Mouse (Mus musculus) hindbrain, embryonic 15.5 days (tissue): ENCODE results near the gene Srek1ip1. TPM values are rescaled to one million over a fixed set of nuclear protein-coding genes. Genes with fewer than 3 reads are reported as not detected.

ENCODE experiments used
- ATAC-seq: fragments of 200-750 bp; cut with Nextera tagmentation; 2 replicates; pipeline ENCODE4 v1.8.0; 2017; ENCODE audit warnings: low read depth, moderate number of reproducible peaks, moderate TSS enrichment; ENCODE audit not compliant: low FRiP score
- H3K27ac ChIP-seq: fragments of 300-500 bp; sonication (generic); replicated peaks from 2 replicates; pipeline ENCODE4 v1.5.1; 2015; ENCODE audit warnings: mild to moderate bottlenecking, inconsistent platforms
- H3K27me3 ChIP-seq: fragments of 300-500 bp; sonication (generic); 2 replicates; pipeline ENCODE4 v1.6.1; 2015; ENCODE audit warnings: control low read depth, inconsistent platforms
- H3K36me3 ChIP-seq: fragments of 300-500 bp; sonication (generic); 2 replicates; pipeline ENCODE4 v1.6.1; 2015; ENCODE audit warnings: control low read depth, inconsistent platforms
- H3K4me1 ChIP-seq: fragments of 300-500 bp; sonication (generic); replicated peaks from 2 replicates; pipeline ENCODE4 v1.6.1; 2015; ENCODE audit warnings: control low read depth, inconsistent platforms
- H3K4me2 ChIP-seq: fragments of 300-500 bp; sonication (generic); 2 replicates; pipeline ENCODE4 v1.6.1; 2015; ENCODE audit warnings: moderate library complexity, mild to moderate bottlenecking, inconsistent platforms
- H3K4me3 ChIP-seq: fragments of 300-500 bp; sonication (generic); 2 replicates; pipeline ENCODE4 v1.5.1; 2015; ENCODE audit warnings: mild to moderate bottlenecking, inconsistent platforms
- H3K9ac ChIP-seq: fragments of 300-500 bp; sonication (generic); 2 replicates; pipeline ENCODE4 v1.6.1; 2015; ENCODE audit warnings: inconsistent platforms
- H3K9me3 ChIP-seq: fragments of 300-500 bp; sonication (generic); 2 replicates; pipeline ENCODE4 v1.6.1; 2016; ENCODE audit warnings: control low read depth, inconsistent platforms
- WGBS: fragments of 180-500 bp; shearing (Covaris S2); methylation state at CpG from one replicate; pipeline ENCODE4 v1.1.7; 2015; 5-methylcytosine and 5-hydroxymethylcytosine counted together
- polyA plus RNA-seq: library from polyadenylated mRNA; unstranded; fragments of >200 nt; fragmentation: Nextera tagmentation; extraction: Ambion mirVana; gene quantifications from 2 replicates; pipeline ENCODE4 v1.2.1, GENCODE M21; 2015

Gene Srek1ip1
- polyA plus RNA-seq, 1 experiment from 2014 or later = 15.9 TPM

DNA sequence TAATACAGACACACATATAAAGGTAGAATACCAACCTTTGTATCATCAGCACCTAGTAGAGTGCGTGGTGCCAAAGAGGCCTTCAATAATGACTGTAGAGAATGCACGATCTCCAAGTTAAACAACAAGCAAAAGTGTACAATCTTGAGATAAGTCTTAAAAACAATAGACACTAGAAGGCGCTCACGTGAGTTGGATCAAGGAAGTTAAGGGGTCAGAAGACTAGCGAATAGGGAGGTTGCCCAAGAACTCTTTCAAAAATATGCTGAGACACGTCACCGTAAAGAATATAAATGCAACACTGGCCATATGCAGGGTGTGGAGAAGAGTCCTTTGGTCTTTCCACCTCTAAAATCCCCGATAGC lies 24.0 kb downstream of the Srek1ip1 start:
- peak overlapping the region; percentile 90 for H3K27ac ChIP-seq
- 8% methylated on average over 8 of the region's 8 CpGs for WGBS
- ATAC-seq = no peak; the same call in 1 of the 2 replicates

GRCm38 (mm10) chr13:104816635-104817571 lies 24.6 kb downstream of the Srek1ip1 start, which contains the start of gene Cwc27:
Gene Cwc27 (minus strand): TSS chr13:104817142.
- Histone ChIP-seq H3K4me3 (peak within 1 kb of the TSS; percentile 66), H3K27me3 (no peaks in the 10 kb centered on the region), H3K9ac (peak within 1 kb of the TSS; percentile 81), H3K4me2 (peak within 1 kb of the TSS; percentile 78), H3K4me1 (peaks cover 25% of the 10 kb centered on the region), H3K9me3 (no peaks in the 10 kb centered on the region), H3K36me3 (no peaks in the 10 kb centered on the region), H3K27ac (peak within 1 kb of the TSS; percentile 90)
- under 1% methylated on average over 50 of the region's 50 CpGs for WGBS
- peak; percentile 96 for ATAC-seq

More for the DNA sequence above, 24.0 kb downstream of the Srek1ip1 start:
- H3K9ac ChIP-seq = peak overlapping the region; percentile 81
- H3K4me2 ChIP-seq = peak overlapping the region; percentile 78
- no peaks in the 10 kb centered on the region for H3K9me3 ChIP-seq
- H3K4me3 ChIP-seq = peak overlapping the region; percentile 66
- peaks cover 25% of the 10 kb centered on the region for H3K4me1 ChIP-seq
- no peaks in the 10 kb centered on the region for H3K36me3 ChIP-seq
- no peaks in the 10 kb centered on the region for H3K27me3 ChIP-seq

- H3K27me3 ChIP-seq = no peaks in the 10 kb centered on the region
- H3K9me3 ChIP-seq = no peaks in the 10 kb centered on the region
- peak overlapping the region; percentile 66 for H3K4me3 ChIP-seq
- H3K4me2 ChIP-seq = peak overlapping the region; percentile 78
- no peak for ATAC-seq
- H3K27ac ChIP-seq = no peak overlapping the region
- H3K36me3 ChIP-seq = no peaks in the 10 kb centered on the region
- peak overlapping the region; percentile 81 for H3K9ac ChIP-seq
- 61% methylated on average over 12 of the region's 12 CpGs for WGBS
- peaks cover 30% of the 10 kb centered on the region for H3K4me1 ChIP-seq
Measured at GRCm38 (mm10) chr13:104817696-104818095, 25.4 kb downstream of the Srek1ip1 start.

- Histone ChIP-seq H3K4me2 (no peak overlapping the region), H3K36me3 (no peaks in the 10 kb centered on the region), H3K9me3 (no peaks in the 10 kb centered on the region), H3K4me1 (peaks cover 21% of the 10 kb centered on the region), H3K27ac (no peak overlapping the region), H3K27me3 (no peaks in the 10 kb centered on the region), H3K9ac (no peak overlapping the region), H3K4me3 (no peak overlapping the region)
- ATAC-seq = no peak
Measured at GRCm38 (mm10) chr13:104821192-104821591, 28.9 kb downstream of the Srek1ip1 start.

- 89% methylated on average over 1 of the region's 1 CpGs for WGBS
- peaks cover 19% of the 10 kb centered on the region for H3K4me1 ChIP-seq
- no peak overlapping the region for H3K27ac ChIP-seq
- H3K36me3 ChIP-seq = peaks cover under 1% of the 10 kb centered on the region
- no peak for ATAC-seq
- no peaks in the 10 kb centered on the region for H3K27me3 ChIP-seq
- no peak overlapping the region for H3K4me3 ChIP-seq
- H3K4me2 ChIP-seq = no peak overlapping the region
- H3K9ac ChIP-seq = no peak overlapping the region
- H3K9me3 ChIP-seq = no peaks in the 10 kb centered on the region
Measured at GRCm38 (mm10) chr13:104821908-104822307, 29.6 kb downstream of the Srek1ip1 start.

DNA sequence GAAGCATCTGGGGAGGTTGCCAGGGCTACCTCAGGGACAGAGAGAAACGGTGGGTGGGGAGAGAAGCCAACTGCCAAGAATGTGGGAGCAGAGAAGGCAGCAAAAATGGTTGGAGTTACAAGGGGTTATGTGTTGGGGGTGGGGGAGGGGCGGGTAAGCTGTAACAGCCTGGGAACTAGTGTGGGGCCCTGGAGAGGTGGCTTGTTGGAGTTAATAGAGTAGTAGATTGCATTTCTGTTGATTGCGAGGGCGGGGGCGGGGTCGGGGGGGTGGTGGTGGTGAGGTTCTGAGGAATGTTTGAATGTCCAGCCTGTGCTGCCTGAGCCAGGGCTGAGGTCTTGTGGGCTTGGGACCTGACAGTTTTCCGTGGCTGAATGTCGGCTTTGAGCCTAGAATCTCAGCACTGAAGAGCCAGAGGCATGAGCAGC lies 30.1 kb downstream of the Srek1ip1 start:
- peak; percentile 77 for ATAC-seq
- no peak overlapping the region for H3K9ac ChIP-seq

DNA sequence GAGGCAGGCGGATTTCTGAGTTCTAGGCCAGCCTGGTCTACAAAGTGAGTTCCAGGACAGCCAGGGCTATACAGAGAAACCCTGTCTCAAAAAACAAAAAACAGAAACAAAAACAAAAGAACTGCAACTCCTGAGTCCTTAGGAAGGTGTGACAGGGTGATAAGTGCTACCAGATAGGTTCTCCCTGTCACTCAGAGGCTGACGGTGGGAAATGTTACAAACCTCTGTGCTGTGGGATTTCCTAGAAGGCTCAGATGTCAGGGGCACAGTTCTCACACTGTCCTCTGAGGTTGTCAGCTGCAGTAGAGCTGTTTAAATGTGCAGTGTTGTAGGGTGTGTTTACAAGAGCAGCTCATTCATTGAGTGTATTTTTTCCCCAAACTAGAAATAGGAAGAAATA lies 33.2 kb downstream of the Srek1ip1 start:
- H3K36me3 ChIP-seq = peaks cover 27% of the 10 kb centered on the region
- H3K4me3 ChIP-seq = no peak overlapping the region
- H3K9me3 ChIP-seq = no peaks in the 10 kb centered on the region
- no peak for ATAC-seq
- peaks cover 6% of the 10 kb centered on the region; the same call in 1 of the 2 replicates for H3K4me1 ChIP-seq
- H3K27me3 ChIP-seq = no peaks in the 10 kb centered on the region
- no peak overlapping the region for H3K4me2 ChIP-seq
- no peak overlapping the region for H3K27ac ChIP-seq
- WGBS = 83% methylated on average over 2 of the region's 2 CpGs
- H3K9ac ChIP-seq = no peak overlapping the region

More for the DNA sequence above, 30.1 kb downstream of the Srek1ip1 start:
- peak overlapping the region; percentile 25 for H3K27ac ChIP-seq
- peak overlapping the region; percentile 7; the same call in 1 of the 2 replicates for H3K4me2 ChIP-seq
- no peaks in the 10 kb centered on the region for H3K9me3 ChIP-seq
- no peak overlapping the region for H3K4me3 ChIP-seq
- 37% methylated on average over 8 of the region's 8 CpGs for WGBS
- H3K36me3 ChIP-seq = peaks cover 5% of the 10 kb centered on the region
- peaks cover 19% of the 10 kb centered on the region for H3K4me1 ChIP-seq
- no peaks in the 10 kb centered on the region for H3K27me3 ChIP-seq

DNA sequence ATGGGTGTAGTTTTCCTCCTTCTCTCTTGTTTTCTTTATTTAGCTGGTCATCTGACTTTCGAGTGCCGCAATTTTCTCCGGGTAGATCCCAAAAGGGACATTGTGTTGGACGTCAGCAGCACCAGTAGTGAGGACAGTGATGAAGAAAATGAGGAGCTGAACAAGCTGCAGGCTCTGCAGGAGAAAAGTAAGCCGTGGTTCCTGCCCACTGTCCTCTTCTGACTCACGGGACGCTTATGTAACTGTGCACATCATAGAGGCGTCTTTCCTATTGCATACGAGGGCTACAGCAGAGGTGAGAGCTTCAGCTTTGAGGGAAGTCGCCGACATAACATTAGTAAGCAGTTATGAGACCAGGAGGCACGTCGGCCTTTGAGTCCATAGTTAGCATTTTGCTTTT lies 40.5 kb downstream of the Srek1ip1 start:
- H3K4me1 ChIP-seq = no peaks in the 10 kb centered on the region
- no peak overlapping the region for H3K4me3 ChIP-seq
- no peaks in the 10 kb centered on the region for H3K9me3 ChIP-seq
- WGBS = 92% methylated on average over 13 of the region's 13 CpGs
- H3K36me3 ChIP-seq = peaks cover 51% of the 10 kb centered on the region
- no peak overlapping the region for H3K4me2 ChIP-seq
- ATAC-seq = no peak
- no peak overlapping the region for H3K27ac ChIP-seq
- H3K9ac ChIP-seq = no peak overlapping the region
- no peaks in the 10 kb centered on the region for H3K27me3 ChIP-seq

GRCm38 (mm10) chr13:104837628-104838027 lies 45.3 kb downstream of the Srek1ip1 start:
- Histone ChIP-seq H3K4me3 (no peak overlapping the region), H3K36me3 (peaks cover 29% of the 10 kb centered on the region; the same call in 1 of the 2 replicates), H3K9ac (no peak overlapping the region), H3K27ac (no peak overlapping the region), H3K4me2 (no peak overlapping the region), H3K9me3 (no peaks in the 10 kb centered on the region), H3K4me1 (no peaks in the 10 kb centered on the region), H3K27me3 (no peaks in the 10 kb centered on the region)
- 83% methylated on average over 7 of the region's 7 CpGs for WGBS
- ATAC-seq = no peak

DNA sequence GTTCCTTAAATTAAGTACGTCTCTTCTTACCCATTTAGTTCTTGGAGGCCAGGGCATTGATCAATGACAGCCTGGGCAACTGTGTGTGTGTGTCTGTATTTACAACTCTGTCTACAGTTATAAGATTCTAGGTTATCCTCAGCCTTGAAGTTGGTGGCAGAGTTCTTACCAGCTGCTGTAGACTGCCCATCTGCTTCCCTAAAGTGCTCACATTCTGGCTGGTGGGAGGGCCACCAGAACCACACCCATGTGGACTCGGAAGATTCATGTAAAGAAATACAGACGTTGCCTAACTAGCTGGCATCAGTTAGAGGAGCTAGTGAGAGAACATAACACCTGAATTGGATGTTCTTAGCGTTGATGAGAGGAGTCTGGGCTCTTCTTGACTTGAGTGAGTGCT lies 49.7 kb downstream of the Srek1ip1 start:
- WGBS = 80% methylated on average over 4 of the region's 4 CpGs
- H3K9me3 ChIP-seq = no peaks in the 10 kb centered on the region
- no peak overlapping the region for H3K4me2 ChIP-seq
- H3K9ac ChIP-seq = no peak overlapping the region
- H3K4me1 ChIP-seq = no peaks in the 10 kb centered on the region
- ATAC-seq = no peak
- H3K4me3 ChIP-seq = no peak overlapping the region
- no peak overlapping the region for H3K27ac ChIP-seq
- H3K27me3 ChIP-seq = no peaks in the 10 kb centered on the region
- 0 out of 2 replicates have a peak, but pooled peaks cover 6% of the 10 kb centered on the region for H3K36me3 ChIP-seq

- Histone ChIP-seq H3K9ac (no peak overlapping the region), H3K36me3 (no peaks in the 10 kb centered on the region), H3K4me3 (no peak overlapping the region), H3K4me1 (no peaks in the 10 kb centered on the region), H3K27ac (no peak overlapping the region), H3K4me2 (no peak overlapping the region), H3K27me3 (no peaks in the 10 kb centered on the region), H3K9me3 (no peaks in the 10 kb centered on the region)
- no peak for ATAC-seq
- 92% methylated on average over 12 of the region's 13 CpGs for WGBS
Measured at GRCm38 (mm10) chr13:104843295-104844089, 51.2 kb downstream of the Srek1ip1 start.

DNA sequence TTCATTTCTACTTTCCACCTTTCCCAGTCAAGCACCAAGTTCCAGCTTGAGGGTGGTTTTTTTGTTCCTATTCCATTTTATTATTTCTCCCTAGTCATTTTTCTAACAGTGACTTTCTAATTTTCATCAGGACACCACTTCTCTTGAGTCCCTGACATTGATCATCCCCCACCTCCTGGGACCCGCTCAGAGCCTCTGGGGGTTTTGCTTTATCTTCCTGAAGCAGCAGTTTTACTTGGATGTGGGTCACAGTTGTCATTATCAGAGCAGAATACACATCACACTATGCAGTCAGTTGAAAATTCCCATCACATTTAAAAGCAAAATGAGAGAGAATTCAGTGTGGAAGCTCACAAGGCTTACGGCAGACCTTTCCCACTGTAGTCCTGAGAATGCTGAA lies 61.4 kb downstream of the Srek1ip1 start:
- no peaks in the 10 kb centered on the region for H3K36me3 ChIP-seq
- H3K27me3 ChIP-seq = no peaks in the 10 kb centered on the region
- no peak overlapping the region for H3K4me2 ChIP-seq
- no peak for ATAC-seq
- no peaks in the 10 kb centered on the region for H3K4me1 ChIP-seq
- 85% methylated on average over 2 of the region's 2 CpGs for WGBS
- H3K4me3 ChIP-seq = no peak overlapping the region
- no peaks in the 10 kb centered on the region for H3K9me3 ChIP-seq
- H3K9ac ChIP-seq = no peak overlapping the region
- H3K27ac ChIP-seq = no peak overlapping the region
